Mouse (Mus musculus) brain, embryonic 14.5 days (tissue): ENCODE measurements around the gene Gnaq.

Source experiments
- CTCF ChIP-seq: fragments of 200-500 bp; IDR thresholded peaks from 2 replicates; pipeline ENCODE4 v1.5.1; 2012; ENCODE audit warnings: inconsistent platforms, mild to moderate bottlenecking, moderate library complexity, borderline replicate concordance; ENCODE audit not compliant: insufficient read depth, insufficient read length; ENCODE audit errors: extremely low read depth
- POLR2A ChIP-seq: fragments of 200-500 bp; IDR thresholded peaks from 2 replicates; pipeline ENCODE4 v1.6.1; 2012; ENCODE audit warnings: mild to moderate bottlenecking, inconsistent platforms, borderline replicate concordance; ENCODE audit not compliant: poor library complexity, insufficient read depth, insufficient read length, severe bottlenecking; ENCODE audit errors: extremely low read depth

GRCm38 (mm10) chr19:16386514-16386913, 253.9 kb downstream of the Gnaq start:
- TF ChIP-seq CTCF = no peak
- TF ChIP-seq POLR2A = no peak
